Mouse (Mus musculus): ENCODE data around the gene Erc2.

DNA sequence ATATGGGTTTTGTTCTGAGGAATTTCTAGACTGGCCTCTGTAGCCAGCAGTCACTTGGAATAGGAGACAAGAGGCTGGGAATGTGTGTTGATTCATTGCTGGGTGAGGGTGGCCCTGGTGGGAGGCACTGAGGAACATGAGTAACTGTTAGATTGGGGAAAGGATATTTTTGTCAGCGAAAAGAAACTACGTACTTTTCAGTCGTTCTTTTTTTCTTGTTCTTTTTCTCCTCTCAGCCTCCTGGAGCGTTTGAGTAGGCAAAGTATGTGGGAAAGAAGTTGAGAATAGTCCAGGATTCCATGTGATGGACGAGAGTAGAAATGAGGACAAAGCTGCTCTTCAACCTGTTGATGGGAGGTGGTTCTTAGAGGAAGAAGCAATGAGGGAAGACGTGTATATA lies 230.4 kb downstream of the Erc2 start:
- TF ChIP-seq GATA1 (IDR thresholded peaks at IDR 0.05; ENCODE audit: borderline replicate concordance, low read length) (no peak), FLI1 (IDR thresholded peaks at IDR 0.05; ENCODE audit: low read length) (no peak)
